Mouse (Mus musculus) kidney, adult 18-20 months (tissue): Measurements from ENCODE around the gene Shc3.
A peak's percentile ranks its signal among the peaks of the same experiment; 100 is the strongest.

ENCODE experiments used
- DNase-seq: peaks from one replicate; pipeline ENCODE4 v3.0.0; 2021

The Shc3 gene

DNA sequence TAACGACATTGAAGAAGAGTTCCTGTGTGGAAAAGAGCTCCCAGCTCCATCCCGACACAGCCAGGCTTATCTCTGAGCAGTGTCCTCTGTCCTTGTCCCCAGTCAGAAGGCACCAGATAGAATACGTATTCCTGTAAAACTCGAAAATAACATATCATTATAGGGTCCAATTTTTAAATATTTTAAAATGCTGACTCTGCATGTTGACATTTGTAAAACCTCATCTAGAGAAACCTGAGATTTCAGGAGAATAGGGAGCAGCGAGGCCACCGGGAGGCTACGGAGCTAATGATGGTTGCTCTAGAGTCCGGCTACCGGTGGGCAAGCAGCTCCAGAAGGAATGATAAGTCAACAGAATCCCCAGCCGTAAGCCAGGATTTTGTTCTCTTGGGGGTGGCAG lies 92.2 kb downstream of the Shc3 start:
- DNase-seq = no peak

- DNase-seq = no peak
These were observed 100.4 kb downstream of the Shc3 start for GRCm38 (mm10) chr13:51468697-51469250.

- no peak for DNase-seq
These were observed 102.9 kb downstream of the Shc3 start for GRCm38 (mm10) chr13:51466117-51466841.

DNA sequence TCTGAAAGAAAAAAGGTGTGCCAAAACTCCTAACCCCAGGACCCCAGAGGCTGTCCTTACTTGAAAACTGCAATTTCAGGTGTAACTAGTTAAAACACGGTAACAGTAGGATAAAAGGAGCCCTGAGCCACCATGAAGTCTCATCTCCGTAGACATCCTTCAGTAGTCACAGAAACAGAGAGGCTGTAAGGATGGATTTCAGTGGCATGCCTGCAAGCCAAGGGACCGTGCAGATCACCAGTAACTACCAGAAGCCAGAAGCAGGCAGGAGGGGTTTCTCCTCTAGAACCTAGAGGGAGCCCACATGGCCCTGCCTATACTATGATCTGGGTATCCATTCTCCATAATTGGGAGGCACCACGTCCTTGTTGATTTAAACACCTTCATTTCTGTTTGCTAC lies 104.9 kb downstream of the Shc3 start:
- DNase-seq = no peak

GRCm38 (mm10) chr13:51456190-51456878 lies 112.9 kb downstream of the Shc3 start:
- DNase-seq = no peak

GRCm38 (mm10) chr13:51446550-51446949 lies 122.7 kb downstream of the Shc3 start:
- DNase-seq = no peak

- DNase-seq = no peak
These were observed 126.3 kb downstream of the Shc3 start for GRCm38 (mm10) chr13:51442922-51443321.

- DNase-seq = no peak
These were observed 131.8 kb downstream of the Shc3 start for GRCm38 (mm10) chr13:51437105-51438085.

GRCm38 (mm10) chr13:51435146-51435545 lies 134.1 kb downstream of the Shc3 start:
- DNase-seq = peak; percentile 17

- no peak for DNase-seq
These were observed 134.8 kb downstream of the Shc3 start for GRCm38 (mm10) chr13:51434460-51434859.

GRCm38 (mm10) chr13:51433371-51433770 lies 135.8 kb downstream of the Shc3 start:
- no peak for DNase-seq

GRCm38 (mm10) chr13:51425662-51426443 lies 143.4 kb downstream of the Shc3 start:
- DNase-seq = no peak

DNA sequence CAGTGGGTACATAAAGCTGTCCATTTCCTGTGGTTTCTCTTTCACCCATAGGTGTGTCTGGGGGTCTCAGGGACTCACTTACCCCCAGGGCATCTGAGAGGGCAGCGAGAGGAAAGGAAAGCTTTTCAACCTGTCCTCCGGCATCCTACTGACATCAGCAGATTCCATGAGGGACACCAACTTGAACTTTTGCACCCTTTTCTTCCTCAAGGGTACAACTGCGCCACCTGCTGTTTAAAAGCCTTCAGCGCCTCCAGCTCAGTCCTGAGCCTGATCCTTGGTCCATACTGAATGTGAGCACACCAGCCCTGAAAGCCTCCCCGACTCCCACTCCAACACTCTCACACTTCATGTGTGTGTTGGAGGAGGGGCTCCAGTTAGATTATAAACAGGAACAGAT lies 144.6 kb downstream of the Shc3 start:
- DNase-seq = peak; percentile 76

GRCm38 (mm10) chr13:51423647-51424046 lies 145.6 kb downstream of the Shc3 start:
- no peak for DNase-seq

DNA sequence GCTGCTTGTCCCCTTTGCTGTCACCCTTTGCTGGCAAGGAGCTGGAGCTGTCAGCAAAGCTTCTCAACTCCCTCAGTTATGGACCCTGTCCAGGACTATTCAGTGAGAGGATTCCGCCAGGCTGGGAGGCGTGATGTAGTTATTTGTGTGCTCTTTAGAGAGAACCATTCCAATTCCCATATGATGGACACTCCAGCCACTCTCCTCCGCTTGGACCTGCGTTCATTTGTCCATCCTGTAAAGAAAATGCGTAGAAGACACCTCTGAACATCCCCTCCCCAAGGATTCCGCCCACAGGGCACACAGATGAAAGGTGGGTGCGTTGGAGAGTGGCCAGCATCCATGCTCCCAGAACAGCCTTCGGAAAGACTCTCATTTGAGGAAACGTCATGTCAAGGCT lies 148.4 kb downstream of the Shc3 start:
- DNase-seq = no peak

DNA sequence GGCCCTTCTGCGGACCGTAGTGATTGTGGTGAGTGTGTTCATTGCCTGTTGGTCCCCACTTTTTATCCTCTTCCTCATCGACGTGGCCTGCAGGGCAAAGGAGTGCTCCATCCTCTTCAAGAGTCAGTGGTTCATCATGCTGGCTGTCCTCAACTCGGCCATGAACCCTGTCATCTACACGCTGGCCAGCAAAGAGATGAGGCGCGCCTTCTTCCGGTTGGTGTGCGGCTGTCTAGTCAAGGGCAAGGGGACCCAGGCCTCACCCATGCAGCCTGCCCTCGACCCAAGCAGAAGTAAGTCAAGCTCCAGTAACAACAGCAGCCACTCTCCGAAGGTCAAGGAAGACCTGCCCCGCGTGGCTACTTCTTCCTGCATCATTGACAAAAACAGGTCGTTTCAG lies 149.7 kb downstream of the Shc3 start:
- DNase-seq = no peak

DNA sequence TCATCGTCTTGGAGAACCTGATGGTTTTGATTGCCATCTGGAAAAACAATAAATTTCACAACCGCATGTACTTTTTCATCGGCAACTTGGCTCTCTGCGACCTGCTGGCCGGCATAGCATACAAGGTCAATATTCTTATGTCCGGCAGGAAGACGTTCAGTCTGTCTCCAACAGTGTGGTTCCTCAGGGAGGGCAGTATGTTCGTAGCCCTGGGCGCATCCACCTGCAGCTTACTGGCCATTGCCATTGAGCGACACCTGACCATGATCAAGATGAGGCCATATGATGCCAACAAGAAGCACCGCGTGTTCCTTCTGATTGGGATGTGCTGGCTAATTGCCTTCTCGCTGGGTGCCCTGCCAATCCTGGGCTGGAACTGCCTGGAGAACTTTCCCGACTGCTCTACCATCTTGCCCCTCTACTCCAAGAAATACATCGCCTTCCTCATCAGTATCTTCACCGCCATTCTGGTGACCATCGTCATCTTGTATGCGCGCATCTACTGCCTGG lies 150.2 kb downstream of the Shc3 start:
- DNase-seq = no peak

DNA sequence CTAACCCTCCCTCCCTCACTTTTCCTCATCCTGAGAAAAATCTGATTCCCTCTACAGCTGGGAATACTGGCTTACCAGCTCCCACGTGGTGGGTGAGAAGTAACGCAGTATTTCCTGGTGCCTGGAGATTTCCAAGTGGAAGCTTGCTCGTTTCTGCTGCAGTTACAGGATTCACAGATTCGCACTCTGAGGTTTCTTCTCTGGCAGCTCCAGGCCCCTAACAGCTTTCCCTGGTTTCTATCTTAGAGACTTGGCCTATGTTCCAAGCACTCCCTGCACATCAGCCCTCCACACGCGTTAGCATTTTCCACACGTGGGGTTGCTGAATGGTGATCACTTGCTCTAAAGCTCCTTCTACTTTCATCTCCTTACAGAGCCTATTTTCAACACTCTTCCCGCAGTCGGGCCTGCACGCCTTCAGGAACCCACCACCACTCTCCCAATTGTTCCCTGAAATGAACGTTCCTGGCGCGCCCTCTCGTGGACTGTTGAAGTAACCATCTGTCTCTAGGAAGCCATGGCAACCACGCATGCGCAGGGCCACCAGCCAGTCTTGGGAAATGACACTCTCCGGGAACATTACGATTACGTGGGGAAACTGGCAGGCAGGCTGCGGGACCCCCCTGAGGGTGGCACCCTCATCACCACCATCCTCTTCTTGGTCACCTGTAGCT lies 150.8 kb downstream of the Shc3 start:
- peak; percentile 95 for DNase-seq

- no peak for DNase-seq
These were observed 151.4 kb downstream of the Shc3 start for GRCm38 (mm10) chr13:51417796-51418195.

DNA sequence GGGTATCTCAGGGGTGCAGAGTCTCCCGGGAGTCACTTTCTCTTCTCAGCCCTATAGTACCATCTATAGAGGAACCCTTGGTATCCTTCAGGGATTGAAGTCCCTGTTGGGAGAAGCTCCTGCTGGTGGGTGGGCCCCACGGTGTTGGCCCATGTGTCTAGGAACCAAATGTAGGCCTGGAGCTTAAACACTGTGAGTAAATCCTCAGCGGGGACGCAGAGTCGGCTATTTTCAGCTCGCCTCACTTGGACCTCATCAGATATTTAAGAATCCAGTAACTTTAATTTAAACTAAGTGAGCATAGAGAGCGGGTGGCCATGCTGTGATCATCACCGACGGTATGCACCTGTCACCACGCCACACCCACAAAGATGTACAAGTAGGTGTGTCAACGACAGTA lies 152.5 kb downstream of the Shc3 start:
- DNase-seq = no peak

- peak; percentile 27 for DNase-seq
These were observed 155.8 kb downstream of the Shc3 start for GRCm38 (mm10) chr13:51413461-51413860.
